Mouse (Mus musculus) 3T3-L1 (cell line): ENCODE measurements around the gene Sptbn2.
"Not testable (repeated sequence)": the region's sequence is repeated elsewhere in the genome, so short reads cannot be mapped to it uniquely, and the experiment has no call there.

Experiments used
- DNase-seq: peaks from one replicate; pipeline ENCODE4 v3.0.0-alpha.2; 2015; ENCODE audit warnings: low read depth, low spot score

Gene Sptbn2

DNA sequence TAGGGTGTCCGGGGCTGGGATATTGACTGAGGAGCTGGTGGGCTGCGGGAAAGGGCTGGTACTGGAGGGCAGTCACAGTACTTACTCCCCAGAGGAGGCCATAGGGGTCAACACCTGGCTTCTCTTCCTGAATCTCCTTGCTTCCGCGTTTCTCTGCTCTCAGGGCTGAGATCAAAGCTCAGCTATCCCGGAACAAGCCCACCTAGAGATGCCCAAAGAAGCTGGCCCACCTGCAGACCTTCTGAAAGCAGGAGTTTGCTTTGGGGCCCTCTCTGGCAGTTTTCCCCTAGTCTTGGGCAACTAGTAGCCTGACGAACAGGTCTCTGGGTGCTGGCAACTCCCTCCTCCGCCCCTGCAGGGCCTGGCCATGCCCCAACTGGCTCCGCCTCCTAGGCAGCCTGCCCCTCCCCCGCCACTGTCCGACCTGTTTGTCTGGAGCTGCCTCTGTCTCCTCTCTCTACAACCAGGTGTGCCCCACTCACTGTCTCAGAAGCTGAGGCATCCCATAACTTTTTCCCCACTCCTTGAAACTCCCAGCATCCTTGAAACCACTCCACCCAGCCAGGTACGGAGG is 9.8 kb downstream of the Sptbn2 start:
- DNase-seq: no peak

DNA sequence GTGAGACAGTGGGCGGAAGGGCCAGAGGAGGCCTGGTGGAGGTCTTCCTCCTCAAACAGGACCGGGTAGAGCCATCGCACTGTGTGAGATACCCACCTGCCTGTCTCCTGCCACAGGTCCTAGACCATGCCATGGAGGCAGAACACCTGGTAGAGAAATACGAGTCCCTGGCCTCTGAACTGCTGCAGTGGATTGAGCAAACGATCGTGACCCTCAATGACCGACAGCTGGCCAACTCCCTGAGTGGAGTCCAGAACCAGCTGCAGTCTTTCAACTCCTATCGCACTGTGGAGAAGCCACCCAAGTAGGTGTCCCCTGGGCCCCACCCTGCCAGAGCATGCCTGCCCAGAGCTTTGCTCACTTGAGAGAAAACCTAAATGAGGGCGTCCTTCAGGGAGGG is 18.2 kb downstream of the Sptbn2 start:
- no peak for DNase-seq

GRCm38 (mm10) chr19:4733052-4733451 is 22.1 kb downstream of the Sptbn2 start:
- DNase-seq: no peak

DNA sequence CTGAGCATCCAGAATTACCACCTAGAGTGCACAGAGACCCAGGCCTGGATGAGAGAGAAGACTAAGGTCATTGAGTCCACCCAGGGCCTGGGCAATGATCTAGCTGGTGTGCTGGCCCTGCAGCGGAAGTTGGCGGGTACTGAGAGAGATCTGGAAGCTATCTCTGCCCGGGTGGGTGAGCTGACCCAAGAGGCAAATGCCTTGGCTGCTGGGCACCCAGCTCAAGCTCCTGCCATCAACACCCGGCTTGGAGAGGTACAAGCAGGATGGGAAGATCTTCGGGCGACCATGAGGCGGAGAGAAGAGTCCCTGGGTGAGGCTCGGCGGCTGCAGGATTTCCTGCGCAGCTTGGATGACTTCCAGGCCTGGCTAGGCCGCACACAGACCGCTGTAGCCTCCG is 26.9 kb downstream of the Sptbn2 start:
- DNase-seq: no peak

DNA sequence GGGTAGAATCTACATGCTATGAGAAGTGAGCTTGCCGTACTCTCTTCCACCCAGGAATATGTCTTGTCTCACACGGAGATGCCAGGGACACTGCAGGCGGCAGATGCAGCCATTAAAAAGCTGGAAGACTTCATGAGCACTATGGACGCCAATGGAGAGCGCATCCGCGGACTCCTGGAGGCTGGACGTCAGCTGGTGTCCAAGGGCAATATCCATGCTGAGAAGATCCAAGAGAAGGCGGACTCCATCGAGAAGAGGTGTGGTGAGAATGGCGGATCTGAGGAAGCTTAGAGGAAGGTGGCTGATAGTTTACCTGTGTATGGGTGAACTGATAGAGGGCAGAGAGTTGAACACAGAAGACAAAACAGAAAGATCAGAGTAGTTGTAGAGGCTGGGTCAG is 28.1 kb downstream of the Sptbn2 start:
- DNase-seq: no peak

DNA sequence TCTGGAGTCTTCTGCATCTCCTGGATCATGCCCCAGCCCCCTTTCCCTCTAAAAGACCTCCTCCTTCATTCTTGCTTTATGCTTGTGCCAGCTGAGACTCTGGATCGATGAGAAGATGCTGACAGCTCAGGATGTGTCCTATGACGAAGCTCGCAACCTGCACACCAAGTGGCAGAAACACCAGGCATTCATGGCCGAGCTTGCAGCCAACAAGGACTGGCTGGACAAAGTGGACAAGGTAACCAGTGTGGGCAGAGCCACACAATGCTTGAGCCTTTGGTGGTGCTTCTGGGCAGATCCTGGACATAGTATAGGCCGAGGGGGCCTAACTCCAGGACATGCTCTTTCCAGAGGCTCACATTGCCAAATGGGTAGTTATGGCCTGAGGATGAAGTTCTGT is 28.8 kb downstream of the Sptbn2 start:
- no peak for DNase-seq

DNA sequence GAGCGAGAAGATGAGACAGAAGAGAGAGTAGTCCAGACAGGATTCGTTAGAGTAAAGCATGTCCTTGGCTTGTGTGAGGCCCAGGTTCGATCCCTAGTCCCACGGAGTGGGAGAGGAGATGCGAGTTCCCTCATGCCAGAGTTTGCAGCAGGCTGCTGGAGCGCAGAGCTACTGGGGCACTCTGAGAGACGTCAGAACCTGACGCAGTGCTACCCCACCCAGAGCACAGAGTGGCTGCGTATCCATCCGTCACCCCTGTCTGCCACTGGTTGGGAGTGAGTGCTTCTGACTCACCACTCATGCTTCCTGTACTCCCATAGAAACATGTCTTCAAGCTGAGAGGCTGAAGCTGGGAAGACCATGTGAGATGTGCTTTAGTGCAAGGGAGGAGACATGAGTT is 30.5 kb downstream of the Sptbn2 start:
- peak; percentile 61 for DNase-seq

DNA sequence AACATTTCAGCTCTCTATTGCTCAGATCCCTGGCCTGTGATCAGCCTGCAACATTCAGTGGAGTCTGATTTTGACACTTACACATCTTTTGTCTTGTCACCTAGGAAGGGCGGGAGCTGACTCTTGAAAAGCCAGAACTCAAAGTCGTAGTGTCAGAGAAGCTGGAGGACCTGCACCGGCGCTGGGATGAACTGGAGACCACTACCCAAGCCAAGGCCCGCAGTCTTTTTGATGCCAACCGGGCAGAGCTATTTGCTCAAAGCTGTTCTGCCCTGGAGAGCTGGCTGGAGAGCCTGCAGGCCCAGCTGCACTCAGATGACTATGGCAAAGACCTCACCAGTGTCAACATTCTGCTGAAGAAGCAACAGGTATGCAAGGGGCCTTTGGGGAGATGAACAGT is 31.3 kb downstream of the Sptbn2 start:
- DNase-seq: no peak

- DNase-seq: peak; percentile 71
Observed at GRCm38 (mm10) chr19:4743524-4743923, 32.6 kb downstream of the Sptbn2 start.

DNA sequence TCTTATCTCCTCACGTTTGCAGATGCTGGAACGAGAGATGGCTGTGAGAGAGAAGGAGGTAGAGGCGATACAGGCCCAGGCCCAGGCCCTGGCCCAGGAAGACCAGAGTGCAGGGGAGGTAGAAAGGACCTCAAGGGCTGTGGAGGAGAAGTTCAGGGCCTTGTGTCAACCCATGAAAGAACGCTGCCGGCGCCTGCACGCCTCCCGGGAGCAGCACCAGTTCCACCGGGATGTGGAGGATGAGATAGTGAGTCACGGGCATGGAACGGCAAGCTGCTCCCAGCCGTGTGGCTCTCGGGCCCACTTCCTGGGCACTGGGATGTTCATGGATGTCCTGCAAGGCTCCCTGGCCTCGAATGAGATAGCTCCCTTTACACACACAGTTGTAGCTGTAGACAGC is 33.1 kb downstream of the Sptbn2 start:
- DNase-seq: no peak

DNA sequence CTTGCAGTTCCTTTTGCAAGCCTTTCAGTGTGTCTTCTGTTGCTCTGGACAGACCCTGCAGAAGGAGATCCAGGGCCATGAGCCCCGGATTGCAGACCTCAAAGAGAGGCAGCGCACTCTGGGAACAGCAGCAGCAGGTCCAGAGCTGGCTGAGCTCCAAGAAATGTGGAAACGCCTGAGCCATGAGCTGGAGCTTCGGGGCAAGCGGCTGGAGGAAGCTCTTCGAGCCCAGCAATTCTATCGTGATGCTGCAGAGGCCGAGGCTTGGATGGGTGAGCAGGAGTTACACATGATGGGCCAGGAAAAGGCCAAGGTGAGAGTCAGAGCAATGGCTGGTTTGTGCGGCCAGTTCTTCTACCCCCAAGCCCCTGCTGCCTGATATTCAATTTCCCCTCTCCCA is 34.1 kb downstream of the Sptbn2 start:
- peak; percentile 53 for DNase-seq

- no peak for DNase-seq
Observed at GRCm38 (mm10) chr19:4745681-4746080, 34.7 kb downstream of the Sptbn2 start.

DNA sequence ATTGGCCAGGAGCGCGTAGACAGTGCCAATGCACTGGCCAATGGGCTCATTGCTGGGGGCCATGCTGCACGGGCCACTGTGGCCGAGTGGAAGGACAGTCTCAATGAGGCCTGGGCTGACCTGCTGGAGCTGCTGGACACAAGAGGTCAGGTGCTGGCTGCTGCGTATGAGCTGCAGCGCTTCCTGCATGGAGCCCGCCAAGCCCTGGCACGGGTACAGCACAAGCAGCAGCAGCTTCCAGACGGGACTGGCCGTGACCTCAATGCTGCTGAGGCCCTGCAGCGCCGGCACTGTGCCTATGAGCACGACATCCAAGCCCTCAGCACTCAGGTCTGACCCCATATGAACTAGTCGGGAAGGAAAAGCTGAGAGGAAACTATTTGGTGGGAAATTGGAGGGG is 35.6 kb downstream of the Sptbn2 start:
- no peak for DNase-seq

DNA sequence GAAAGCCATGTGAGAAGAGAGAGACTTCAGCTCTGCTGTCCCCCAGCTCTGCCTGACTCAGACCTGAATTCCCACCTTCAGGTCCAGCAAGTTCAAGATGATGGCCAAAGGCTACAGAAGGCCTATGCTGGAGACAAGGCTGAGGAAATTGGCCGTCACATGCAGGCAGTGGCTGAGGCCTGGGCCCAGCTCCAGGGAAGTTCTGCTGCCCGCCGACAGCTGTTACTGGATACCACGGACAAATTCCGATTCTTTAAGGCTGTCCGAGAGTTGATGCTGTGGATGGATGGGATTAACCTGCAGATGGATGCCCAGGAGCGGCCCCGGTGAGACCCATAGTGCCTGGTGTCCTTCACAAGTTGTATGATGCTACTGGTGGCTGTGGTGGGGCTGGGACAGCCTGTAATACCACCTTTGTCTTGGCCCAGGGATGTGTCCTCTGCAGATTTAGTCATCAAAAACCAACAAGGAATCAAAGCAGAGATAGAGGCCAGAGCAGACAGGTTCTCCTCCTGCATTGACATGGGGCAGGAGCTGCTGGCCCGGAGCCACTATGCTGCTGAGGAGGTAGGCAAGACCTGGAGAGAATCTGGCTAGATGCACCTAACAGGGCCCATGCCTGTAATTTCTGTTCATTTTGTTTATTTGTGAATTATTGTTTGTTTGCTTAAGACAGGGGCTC is 36.8 kb downstream of the Sptbn2 start:
- DNase-seq: no peak

- DNase-seq: no peak
Observed at GRCm38 (mm10) chr19:4748493-4748892, 37.5 kb downstream of the Sptbn2 start.

DNA sequence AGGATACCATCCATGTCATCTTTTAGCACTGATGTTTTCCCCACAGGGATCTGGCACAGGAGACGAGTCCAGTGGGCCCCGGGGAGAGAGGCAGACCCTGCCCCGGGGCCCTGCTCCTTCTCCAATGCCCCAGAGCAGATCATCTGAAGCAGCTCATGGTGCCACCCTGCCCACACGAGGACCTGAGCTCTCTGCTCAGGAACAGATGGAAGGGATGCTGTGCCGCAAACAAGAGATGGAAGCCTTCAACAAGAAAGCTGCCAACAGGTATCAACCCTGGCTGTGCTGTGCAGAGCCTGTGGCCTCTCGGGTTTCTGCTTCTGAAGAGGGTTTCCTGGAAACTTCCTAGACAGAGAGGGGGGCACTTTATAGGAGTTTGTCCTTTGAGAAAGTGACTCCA is 39.0 kb downstream of the Sptbn2 start:
- no peak for DNase-seq

GRCm38 (mm10) chr19:4755565-4756192 is 44.7 kb downstream of the Sptbn2 start:
- DNase-seq: peak; percentile 97

DNA sequence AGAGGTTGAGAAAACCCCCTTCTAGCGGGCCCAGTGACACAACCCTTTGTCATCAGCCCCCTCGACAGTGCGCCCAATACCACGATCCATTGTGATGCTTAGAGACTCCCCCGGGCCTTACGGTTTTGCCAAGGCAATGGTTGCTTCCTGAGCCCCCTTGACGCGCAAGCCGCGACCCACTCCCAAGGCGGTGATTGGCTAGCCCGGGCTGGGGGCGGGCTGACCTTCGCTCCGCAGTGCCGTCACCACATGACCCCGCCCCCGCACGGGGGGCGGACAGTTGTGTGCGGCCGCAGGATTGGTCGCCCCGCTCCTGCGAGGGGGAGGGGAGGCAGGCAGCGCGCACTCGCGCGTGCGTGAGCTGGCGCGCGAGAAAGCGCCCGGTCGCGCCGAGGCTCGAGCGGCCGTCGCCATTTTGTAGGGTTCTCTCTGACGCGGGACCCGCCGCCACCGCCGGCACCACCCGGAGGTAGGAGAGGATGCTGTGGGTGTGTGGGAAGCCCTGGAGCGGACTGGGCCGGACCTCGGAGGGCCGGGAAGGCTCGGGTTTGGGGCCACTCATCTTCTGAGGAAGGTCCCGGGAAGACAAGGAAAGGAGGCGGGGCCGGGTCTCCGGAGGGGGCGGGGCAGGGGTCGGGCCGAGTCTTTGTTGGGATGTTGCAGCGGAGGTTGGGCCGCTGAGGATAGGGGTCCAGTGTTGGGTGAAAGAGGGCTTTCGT is 45.4 kb downstream of the Sptbn2 start, which contains the start of gene Rbm4b:
Gene Rbm4b, plus strand, starts transcription at position 305 of the 719 bp plus-strand sequence.
- DNase-seq: peak; percentile 92

- no peak for DNase-seq
Observed at GRCm38 (mm10) chr19:4756921-4757320, 46.0 kb downstream of the Sptbn2 start.

- not testable (repeated sequence) for DNase-seq
Observed at GRCm38 (mm10) chr19:4760544-4760943, 49.6 kb downstream of the Sptbn2 start.

DNA sequence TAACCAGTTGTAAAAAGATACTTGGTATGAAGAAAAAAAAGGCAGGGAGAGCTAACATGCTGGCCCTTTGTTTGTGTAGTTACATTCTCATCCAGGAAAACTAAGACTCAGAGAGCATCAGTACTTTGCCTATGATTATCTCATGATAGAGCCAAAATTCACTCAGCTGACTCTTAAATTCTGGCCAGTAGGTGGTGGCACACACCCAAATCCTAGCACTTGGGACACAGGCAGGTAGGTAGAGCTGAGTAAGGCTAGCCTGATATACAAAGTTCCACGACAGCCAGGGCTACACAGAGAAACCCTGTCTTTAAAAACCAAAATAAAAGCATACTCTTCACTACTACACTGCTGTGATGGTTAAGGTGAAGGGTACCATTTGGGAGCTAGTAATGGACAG is 51.9 kb downstream of the Sptbn2 start:
- peak; percentile 50 for DNase-seq

GRCm38 (mm10) chr19:4767507-4768148 is 56.7 kb downstream of the Sptbn2 start:
- DNase-seq: no peak
